Mouse (Mus musculus): Measurements from ENCODE around the gene Wasf3. TPM values are rescaled to one million over a fixed set of nuclear protein-coding genes. Genes with fewer than 3 reads are reported as not detected.

Gene Wasf3
- polyA plus RNA-seq, 1 experiment from 2014 or later, result 0.85 TPM

GRCm38 (mm10) chr5:146406133-146406532 lies 21.3 kb downstream of the Wasf3 start:
- H3K9me3 ChIP-seq (ENCODE audit: control insufficient read depth), result no peaks in the 10 kb centered on the region
- no peaks in the 10 kb centered on the region for H3K27me3 ChIP-seq (replicated peaks; ENCODE audit: control insufficient read depth, insufficient read depth, low read length)
- no peak overlapping the region for H3K27ac ChIP-seq (ENCODE audit: low read depth, low read length)
- no peaks in the 10 kb centered on the region for H3K36me3 ChIP-seq (ENCODE audit: control insufficient read depth, insufficient read depth)
- no peaks in the 10 kb centered on the region for H3K4me1 ChIP-seq (replicated peaks; ENCODE audit: control insufficient read depth, insufficient read depth, low read length)
- H3K4me3 ChIP-seq (ENCODE audit: low read depth, low read length), result no peak overlapping the region
- no peak for ATAC-seq
- H3K4me2 ChIP-seq (replicated peaks; ENCODE audit: low read depth), result no peak overlapping the region
- H3K9ac ChIP-seq (ENCODE audit: low read depth, low read length), result no peak overlapping the region
- WGBS, result 92% methylated on average over 1 of the region's 1 CpGs
- TF ChIP-seq CTCF (IDR thresholded peaks at IDR 0.05; ENCODE audit: low read depth), result 0 out of 2 replicates have a peak, but pooled peaks have one; percentile 28

- TF ChIP-seq CTCF (IDR thresholded peaks at IDR 0.05; ENCODE audit: low read depth), result no peak
- H3K9ac ChIP-seq (ENCODE audit: low read depth, low read length), result no peak overlapping the region
- no peaks in the 10 kb centered on the region for H3K27me3 ChIP-seq (replicated peaks; ENCODE audit: control insufficient read depth, insufficient read depth, low read length)
- H3K9me3 ChIP-seq (ENCODE audit: control insufficient read depth), result no peaks in the 10 kb centered on the region
- 49% methylated on average over 3 of the region's 3 CpGs for WGBS
- no peak overlapping the region for H3K4me2 ChIP-seq (replicated peaks; ENCODE audit: low read depth)
- no peak overlapping the region for H3K4me3 ChIP-seq (ENCODE audit: low read depth, low read length)
- no peaks in the 10 kb centered on the region for H3K4me1 ChIP-seq (replicated peaks; ENCODE audit: control insufficient read depth, insufficient read depth, low read length)
- no peak overlapping the region for H3K27ac ChIP-seq (ENCODE audit: low read depth, low read length)
- ATAC-seq, result no peak
- no peaks in the 10 kb centered on the region for H3K36me3 ChIP-seq (ENCODE audit: control insufficient read depth, insufficient read depth)
These were observed 23.0 kb downstream of the Wasf3 start for GRCm38 (mm10) chr5:146407791-146408190.

- no peak for TF ChIP-seq CTCF (IDR thresholded peaks at IDR 0.05; ENCODE audit: low read depth)
- no peaks in the 10 kb centered on the region for H3K4me1 ChIP-seq (replicated peaks; ENCODE audit: control insufficient read depth, insufficient read depth, low read length)
- H3K9me3 ChIP-seq (ENCODE audit: control insufficient read depth), result no peaks in the 10 kb centered on the region
- 84% methylated on average over 8 of the region's 8 CpGs for WGBS
- H3K9ac ChIP-seq (ENCODE audit: low read depth, low read length), result no peak overlapping the region
- no peak overlapping the region for H3K4me2 ChIP-seq (replicated peaks; ENCODE audit: low read depth)
- no peaks in the 10 kb centered on the region for H3K27me3 ChIP-seq (replicated peaks; ENCODE audit: control insufficient read depth, insufficient read depth, low read length)
- no peak for ATAC-seq
- no peaks in the 10 kb centered on the region for H3K36me3 ChIP-seq (ENCODE audit: control insufficient read depth, insufficient read depth)
- no peak overlapping the region for H3K27ac ChIP-seq (ENCODE audit: low read depth, low read length)
- H3K4me3 ChIP-seq (ENCODE audit: low read depth, low read length), result no peak overlapping the region
These were observed 23.8 kb downstream of the Wasf3 start for GRCm38 (mm10) chr5:146408604-146409003.

- ATAC-seq, result no peak
- no peak overlapping the region for H3K9ac ChIP-seq (ENCODE audit: low read depth, low read length)
- no peaks in the 10 kb centered on the region for H3K4me1 ChIP-seq (replicated peaks; ENCODE audit: control insufficient read depth, insufficient read depth, low read length)
- no peaks in the 10 kb centered on the region for H3K27me3 ChIP-seq (replicated peaks; ENCODE audit: control insufficient read depth, insufficient read depth, low read length)
- H3K36me3 ChIP-seq (ENCODE audit: control insufficient read depth, insufficient read depth), result no peaks in the 10 kb centered on the region
- H3K9me3 ChIP-seq (ENCODE audit: control insufficient read depth), result no peaks in the 10 kb centered on the region
- WGBS, result 77% methylated on average over 4 of the region's 4 CpGs
- TF ChIP-seq CTCF (IDR thresholded peaks at IDR 0.05; ENCODE audit: low read depth), result no peak
- no peak overlapping the region for H3K27ac ChIP-seq (ENCODE audit: low read depth, low read length)
- H3K4me3 ChIP-seq (ENCODE audit: low read depth, low read length), result no peak overlapping the region
- H3K4me2 ChIP-seq (replicated peaks; ENCODE audit: low read depth), result no peak overlapping the region
These were observed 26.0 kb downstream of the Wasf3 start for GRCm38 (mm10) chr5:146410821-146411220.

- no peak for ATAC-seq
- 67% methylated on average over 15 of the region's 15 CpGs for WGBS
- no peak overlapping the region for H3K4me3 ChIP-seq (ENCODE audit: low read depth, low read length)
- TF ChIP-seq CTCF (IDR thresholded peaks at IDR 0.05; ENCODE audit: low read depth), result no peak
- H3K9me3 ChIP-seq (ENCODE audit: control insufficient read depth), result no peaks in the 10 kb centered on the region
- H3K4me2 ChIP-seq (replicated peaks; ENCODE audit: low read depth), result no peak overlapping the region
- H3K27ac ChIP-seq (ENCODE audit: low read depth, low read length), result no peak overlapping the region
- H3K4me1 ChIP-seq (replicated peaks; ENCODE audit: control insufficient read depth, insufficient read depth, low read length), result no peaks in the 10 kb centered on the region
- no peaks in the 10 kb centered on the region for H3K27me3 ChIP-seq (replicated peaks; ENCODE audit: control insufficient read depth, insufficient read depth, low read length)
- H3K9ac ChIP-seq (ENCODE audit: low read depth, low read length), result no peak overlapping the region
- no peaks in the 10 kb centered on the region for H3K36me3 ChIP-seq (ENCODE audit: control insufficient read depth, insufficient read depth)
These were observed 28.1 kb downstream of the Wasf3 start for GRCm38 (mm10) chr5:146412743-146413430.

GRCm38 (mm10) chr5:146414611-146415010 lies 29.8 kb downstream of the Wasf3 start:
- 79% methylated on average over 4 of the region's 4 CpGs for WGBS
- no peak for ATAC-seq

More at GRCm38 (mm10) chr5:146414611-146415010, 29.8 kb downstream of the Wasf3 start:
- Histone ChIP-seq H3K27ac (ENCODE audit: low read depth, low read length) (no peak overlapping the region), H3K4me1 (replicated peaks; ENCODE audit: control insufficient read depth, insufficient read depth, low read length) (no peaks in the 10 kb centered on the region), H3K27me3 (replicated peaks; ENCODE audit: control insufficient read depth, insufficient read depth, low read length) (no peaks in the 10 kb centered on the region), H3K4me3 (ENCODE audit: low read depth, low read length) (no peak overlapping the region), H3K9me3 (ENCODE audit: control insufficient read depth) (no peaks in the 10 kb centered on the region), H3K9ac (ENCODE audit: low read depth, low read length) (no peak overlapping the region), H3K4me2 (replicated peaks; ENCODE audit: low read depth) (no peak overlapping the region), H3K36me3 (ENCODE audit: control insufficient read depth, insufficient read depth) (no peaks in the 10 kb centered on the region)
- TF ChIP-seq CTCF (IDR thresholded peaks at IDR 0.05; ENCODE audit: low read depth), result no peak

Data from intestine, postnatal 0 days (tissue).